Mouse (Mus musculus) limb, embryonic 12.5 days (tissue): ENCODE measurements around the gene Ace. TPM values are rescaled to one million over a fixed set of nuclear protein-coding genes. Genes with fewer than 3 reads are reported as not detected.

Experiments
- ATAC-seq: fragments of 200-750 bp; cut with Nextera tagmentation; 2 replicates; pipeline ENCODE4 v1.8.0; 2017; ENCODE audit warnings: low read depth, moderate TSS enrichment; ENCODE audit not compliant: insufficient number of reproducible peaks, insufficient read depth, low FRiP score, low TSS enrichment
- H3K27ac ChIP-seq: fragments of 300-500 bp; sonication (generic); 2 replicates; pipeline ENCODE4 v1.5.1; 2016; ENCODE audit warnings: mild to moderate bottlenecking, moderate library complexity
- H3K27me3 ChIP-seq: fragments of 300-500 bp; sonication (generic); 2 replicates; pipeline ENCODE4 v1.6.1; 2016; ENCODE audit warnings: mild to moderate bottlenecking, moderate library complexity
- H3K36me3 ChIP-seq: fragments of 300-500 bp; sonication (generic); 2 replicates; pipeline ENCODE4 v1.6.1; 2016; ENCODE audit warnings: mild to moderate bottlenecking, moderate library complexity
- H3K4me1 ChIP-seq: fragments of 300-500 bp; sonication (generic); replicated peaks from 2 replicates; pipeline ENCODE4 v1.6.1; 2016
- H3K4me2 ChIP-seq: fragments of 300-500 bp; sonication (generic); 2 replicates; pipeline ENCODE4 v1.6.1; 2016; ENCODE audit warnings: mild to moderate bottlenecking, moderate library complexity
- H3K4me3 ChIP-seq: fragments of 300-500 bp; sonication (generic); replicated peaks from 2 replicates; pipeline ENCODE4 v1.5.1; 2016; ENCODE audit warnings: mild to moderate bottlenecking
- H3K9ac ChIP-seq: fragments of 300-500 bp; sonication (generic); replicated peaks from 2 replicates; pipeline ENCODE4 v1.6.1; 2016; ENCODE audit warnings: mild to moderate bottlenecking, moderate library complexity
- H3K9me3 ChIP-seq: fragments of 300-500 bp; sonication (generic); 2 replicates; pipeline ENCODE4 v1.6.1; 2016; ENCODE audit warnings: mild to moderate bottlenecking, moderate library complexity
- WGBS: fragments of 180-500 bp; shearing (Covaris S2); methylation state at CpG from one replicate; pipeline ENCODE4 v1.1.7; 2016; 5-methylcytosine and 5-hydroxymethylcytosine counted together
- polyA plus RNA-seq: library from polyadenylated mRNA; unstranded; fragments of >200 nt; fragmentation: Nextera tagmentation; extraction: Ambion mirVana; gene quantifications from 2 replicates; pipeline ENCODE4 v1.2.1, GENCODE M21; 2016

The Ace gene
- polyA plus RNA-seq, 1 experiment from 2014 or later: 0.21 TPM

DNA sequence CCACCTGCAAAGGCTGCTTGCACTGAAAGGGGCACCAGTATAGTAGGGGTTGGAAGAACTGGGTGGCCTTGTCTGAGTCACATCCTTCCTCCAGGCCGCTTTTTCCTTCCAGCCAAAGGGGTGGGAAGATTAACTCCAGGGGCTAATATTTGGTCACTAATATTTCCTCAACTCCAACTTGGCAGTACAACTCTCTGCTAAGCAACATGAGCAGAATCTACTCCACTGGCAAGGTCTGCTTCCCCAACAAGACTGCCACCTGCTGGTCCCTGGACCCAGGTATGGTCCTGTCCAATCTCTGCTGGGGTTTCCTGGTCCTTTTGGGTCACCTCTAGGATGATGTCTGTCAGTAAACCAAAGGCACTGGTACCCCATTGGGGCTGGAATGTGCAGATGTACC, 1.8 kb downstream of the Ace start:
- 52% methylated on average over 1 of the region's 1 CpGs for WGBS
- no peak overlapping the region for H3K9ac ChIP-seq
- ATAC-seq: no peak
- no peak overlapping the region for H3K4me3 ChIP-seq
- no peaks in the 10 kb centered on the region for H3K9me3 ChIP-seq
- no peak overlapping the region for H3K4me2 ChIP-seq
- H3K36me3 ChIP-seq: no peaks in the 10 kb centered on the region
- H3K27ac ChIP-seq: no peak overlapping the region
- peaks cover 10% of the 10 kb centered on the region for H3K4me1 ChIP-seq
- H3K27me3 ChIP-seq: peaks cover 65% of the 10 kb centered on the region

DNA sequence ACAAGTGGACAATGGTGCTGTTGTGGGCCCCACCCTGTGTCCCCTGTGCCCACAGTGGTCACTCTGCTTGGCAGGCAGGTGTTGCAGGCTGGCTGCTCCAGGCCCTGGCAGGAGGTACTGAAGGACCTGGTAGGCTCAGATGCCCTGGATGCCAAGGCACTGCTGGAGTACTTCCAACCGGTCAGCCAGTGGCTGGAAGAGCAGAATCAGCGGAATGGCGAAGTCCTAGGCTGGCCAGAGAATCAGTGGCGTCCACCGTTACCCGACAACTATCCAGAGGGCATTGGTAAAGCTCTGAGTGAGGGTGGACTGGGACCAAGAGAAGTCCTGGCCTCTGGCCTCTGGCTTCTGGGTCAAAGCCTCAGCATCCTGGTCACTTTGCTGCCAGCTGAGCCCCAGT, 6.8 kb downstream of the Ace start:
- H3K9ac ChIP-seq: no peak overlapping the region
- no peak for ATAC-seq
- no peaks in the 10 kb centered on the region for H3K4me1 ChIP-seq
- 97% methylated on average over 6 of the region's 6 CpGs for WGBS
- no peak overlapping the region for H3K4me3 ChIP-seq
- no peak overlapping the region for H3K27ac ChIP-seq
- H3K9me3 ChIP-seq: no peaks in the 10 kb centered on the region
- H3K36me3 ChIP-seq: no peaks in the 10 kb centered on the region
- peaks cover 35% of the 10 kb centered on the region for H3K27me3 ChIP-seq
- no peak overlapping the region for H3K4me2 ChIP-seq

DNA sequence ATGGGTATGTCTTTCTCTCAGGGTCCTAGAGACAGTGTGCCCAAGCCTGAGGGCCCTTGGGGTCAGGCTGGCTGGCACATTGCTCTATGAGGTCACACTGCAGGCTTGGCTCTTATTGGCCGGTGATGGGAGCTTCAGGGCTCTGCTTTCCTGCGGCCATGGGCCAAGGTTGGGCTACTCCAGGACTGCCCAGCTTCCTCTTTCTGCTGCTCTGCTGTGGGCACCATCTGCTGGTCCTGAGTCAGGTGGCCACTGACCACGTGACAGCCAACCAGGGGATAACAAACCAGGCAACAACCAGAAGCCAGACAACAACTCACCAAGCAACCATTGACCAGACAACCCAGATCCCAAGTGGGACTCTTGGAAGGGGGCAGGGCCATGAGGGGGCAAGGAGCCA, 7.3 kb downstream of the Ace start:
- Histone ChIP-seq H3K27ac (no peak overlapping the region), H3K9me3 (no peaks in the 10 kb centered on the region), H3K9ac (no peak overlapping the region), H3K4me2 (no peak overlapping the region), H3K4me1 (no peaks in the 10 kb centered on the region), H3K36me3 (no peaks in the 10 kb centered on the region), H3K4me3 (no peak overlapping the region), H3K27me3 (peaks cover 31% of the 10 kb centered on the region)
- no peak for ATAC-seq
- WGBS: 63% methylated on average over 3 of the region's 3 CpGs

DNA sequence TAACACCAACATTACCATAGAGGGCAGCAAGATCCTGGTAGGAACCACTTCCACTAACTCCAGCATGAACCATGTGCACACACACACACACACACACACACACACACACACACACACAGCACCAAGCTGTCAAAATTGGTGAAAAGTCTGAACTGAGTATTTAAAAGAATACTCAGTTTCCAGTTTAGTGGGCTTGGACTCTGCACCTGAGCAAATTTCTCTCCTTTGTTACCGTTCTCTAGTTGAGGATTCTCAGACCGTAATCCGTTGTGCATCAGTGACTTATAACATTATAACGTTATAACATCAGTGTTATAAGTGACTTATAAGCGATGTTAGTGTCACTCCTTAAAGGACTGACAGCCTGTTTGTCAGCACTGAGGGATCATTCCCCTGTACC, 7.9 kb downstream of the Ace start:
- H3K4me2 ChIP-seq: no peak overlapping the region
- no peaks in the 10 kb centered on the region for H3K36me3 ChIP-seq
- no peak overlapping the region for H3K4me3 ChIP-seq
- H3K9me3 ChIP-seq: no peaks in the 10 kb centered on the region
- 86% methylated on average over 5 of the region's 5 CpGs for WGBS
- no peak for ATAC-seq
- peaks cover 25% of the 10 kb centered on the region for H3K27me3 ChIP-seq
- H3K4me1 ChIP-seq: no peaks in the 10 kb centered on the region
- no peak overlapping the region for H3K9ac ChIP-seq
- no peak overlapping the region for H3K27ac ChIP-seq

DNA sequence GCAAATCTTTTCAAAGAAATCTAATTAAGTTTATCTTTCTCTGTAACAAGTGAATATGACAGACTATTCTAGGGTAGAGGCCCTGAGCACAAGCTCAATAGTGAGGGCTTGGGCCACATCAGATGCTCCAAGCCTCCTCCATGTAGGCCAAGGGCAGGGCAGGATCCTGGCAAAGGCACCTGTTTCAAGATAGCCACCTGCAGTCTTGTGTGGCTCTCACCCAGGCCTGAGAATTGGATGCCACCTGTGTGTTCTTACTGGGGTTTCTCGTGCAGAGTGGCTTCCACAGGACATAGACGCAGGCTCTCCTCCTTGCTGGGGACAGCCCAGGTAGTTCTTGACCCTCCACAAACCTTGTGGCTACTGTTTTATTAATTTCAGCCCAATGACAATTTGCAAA, 10.5 kb downstream of the Ace start:
- H3K9me3 ChIP-seq: no peaks in the 10 kb centered on the region
- no peak overlapping the region for H3K4me2 ChIP-seq
- no peaks in the 10 kb centered on the region for H3K4me1 ChIP-seq
- H3K4me3 ChIP-seq: no peak overlapping the region
- no peak overlapping the region for H3K27ac ChIP-seq
- no peak overlapping the region for H3K9ac ChIP-seq
- no peaks in the 10 kb centered on the region for H3K36me3 ChIP-seq
- no peak for ATAC-seq
- H3K27me3 ChIP-seq: peaks cover 12% of the 10 kb centered on the region; the same call in 1 of the 2 replicates
- WGBS: 81% methylated on average over 2 of the region's 2 CpGs

DNA sequence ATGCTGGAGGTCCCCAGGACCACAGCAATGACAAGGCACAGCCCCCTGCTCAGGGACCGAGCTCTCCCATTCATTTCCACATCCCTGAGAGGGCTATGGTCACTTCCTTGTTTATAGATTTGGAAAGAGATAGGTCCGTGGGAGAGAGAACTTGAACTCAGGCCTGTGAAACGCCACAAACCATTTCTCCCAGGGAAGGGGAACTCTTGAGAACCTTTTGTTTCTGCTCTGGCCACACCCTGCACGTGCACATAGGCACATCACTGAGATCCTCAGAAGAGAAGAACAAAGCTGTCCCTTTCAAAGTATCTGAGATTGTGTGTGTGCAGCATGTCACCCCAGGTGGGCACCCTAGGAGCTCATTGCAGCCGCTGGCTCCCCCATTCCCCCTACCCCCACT, 10.9 kb downstream of the Ace start:
- Histone ChIP-seq H3K27me3 (peaks cover 12% of the 10 kb centered on the region; the same call in 1 of the 2 replicates), H3K9me3 (no peaks in the 10 kb centered on the region), H3K36me3 (no peaks in the 10 kb centered on the region), H3K4me2 (no peak overlapping the region), H3K4me1 (no peaks in the 10 kb centered on the region), H3K27ac (no peak overlapping the region), H3K4me3 (no peak overlapping the region), H3K9ac (no peak overlapping the region)
- 70% methylated on average over 5 of the region's 5 CpGs for WGBS
- ATAC-seq: no peak

DNA sequence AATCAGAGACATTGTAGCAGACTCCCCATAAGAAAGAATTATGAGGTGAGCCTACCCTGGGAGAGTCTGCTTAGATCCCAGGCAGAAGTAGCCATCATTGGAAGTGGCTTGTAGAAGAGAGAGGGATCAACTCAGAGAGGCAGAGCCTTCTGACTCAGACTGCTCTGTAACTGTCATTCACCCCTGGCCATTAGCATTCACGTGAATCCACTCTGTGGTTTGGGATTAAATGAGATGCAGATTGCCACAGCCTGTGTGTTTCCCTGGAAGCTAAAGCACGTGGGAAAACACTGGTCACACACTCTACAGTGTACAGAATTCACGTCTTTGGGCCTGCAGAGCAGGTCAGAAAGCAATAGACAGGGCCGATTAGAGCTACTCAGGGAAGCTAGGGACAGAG, 16.7 kb downstream of the Ace start:
- Histone ChIP-seq H3K9ac (no peak overlapping the region), H3K4me1 (no peaks in the 10 kb centered on the region), H3K4me2 (no peak overlapping the region), H3K4me3 (no peak overlapping the region), H3K36me3 (no peaks in the 10 kb centered on the region), H3K9me3 (no peaks in the 10 kb centered on the region), H3K27me3 (no peaks in the 10 kb centered on the region), H3K27ac (no peak overlapping the region)
- WGBS: 64% methylated on average over 4 of the region's 4 CpGs
- no peak for ATAC-seq

DNA sequence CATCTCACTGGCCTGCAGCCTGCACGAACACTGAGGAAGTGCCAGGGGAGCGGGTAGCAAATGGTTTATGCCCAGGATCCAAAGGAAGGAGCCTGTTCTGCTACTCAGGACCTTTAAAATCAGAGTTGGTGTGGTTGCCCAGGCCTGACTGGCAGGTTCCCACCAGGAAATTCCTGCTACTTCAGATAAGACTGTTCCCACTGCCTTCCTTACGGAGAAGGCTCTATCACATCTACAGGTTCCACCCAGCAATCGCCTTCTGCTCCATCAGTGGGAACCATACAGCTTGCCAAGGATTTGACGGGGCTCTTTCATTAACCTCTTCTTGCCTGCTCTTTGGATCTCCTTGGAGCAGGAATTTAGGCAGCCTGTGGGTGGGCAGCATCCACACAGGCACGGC, 19.7 kb downstream of the Ace start:
- ATAC-seq: no peak
- H3K4me2 ChIP-seq: no peak overlapping the region
- no peaks in the 10 kb centered on the region for H3K36me3 ChIP-seq
- H3K4me3 ChIP-seq: no peak overlapping the region
- no peak overlapping the region for H3K9ac ChIP-seq
- no peak overlapping the region for H3K27ac ChIP-seq
- H3K9me3 ChIP-seq: no peaks in the 10 kb centered on the region
- no peaks in the 10 kb centered on the region for H3K27me3 ChIP-seq
- no peaks in the 10 kb centered on the region for H3K4me1 ChIP-seq
- WGBS: 77% methylated on average over 6 of the region's 6 CpGs

DNA sequence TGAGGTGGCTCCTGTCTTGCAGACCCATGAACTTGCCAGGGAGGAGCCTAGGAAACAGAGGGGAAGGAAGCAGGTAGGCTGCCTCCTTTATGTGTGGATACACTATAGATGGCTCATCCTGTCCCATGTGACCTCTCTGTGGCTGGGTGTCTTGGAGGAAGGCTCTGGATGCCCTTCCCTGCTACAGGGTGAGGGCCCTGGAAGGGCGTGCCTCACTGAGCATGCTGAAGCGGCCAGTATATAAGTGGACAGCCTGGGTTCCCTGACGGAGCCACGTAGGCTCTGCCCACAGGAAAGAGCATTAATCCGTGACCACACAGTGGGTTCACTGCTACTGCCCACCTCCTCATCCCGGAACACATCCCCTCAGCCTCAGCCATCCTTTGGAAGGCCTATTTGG, 21.7 kb downstream of the Ace start:
- ATAC-seq: no peak
- Histone ChIP-seq H3K27me3 (no peaks in the 10 kb centered on the region), H3K27ac (no peak overlapping the region), H3K4me3 (no peak overlapping the region), H3K36me3 (no peaks in the 10 kb centered on the region), H3K4me2 (no peak overlapping the region), H3K9ac (no peak overlapping the region), H3K4me1 (no peaks in the 10 kb centered on the region), H3K9me3 (no peaks in the 10 kb centered on the region)
- WGBS: 80% methylated on average over 6 of the region's 6 CpGs

DNA sequence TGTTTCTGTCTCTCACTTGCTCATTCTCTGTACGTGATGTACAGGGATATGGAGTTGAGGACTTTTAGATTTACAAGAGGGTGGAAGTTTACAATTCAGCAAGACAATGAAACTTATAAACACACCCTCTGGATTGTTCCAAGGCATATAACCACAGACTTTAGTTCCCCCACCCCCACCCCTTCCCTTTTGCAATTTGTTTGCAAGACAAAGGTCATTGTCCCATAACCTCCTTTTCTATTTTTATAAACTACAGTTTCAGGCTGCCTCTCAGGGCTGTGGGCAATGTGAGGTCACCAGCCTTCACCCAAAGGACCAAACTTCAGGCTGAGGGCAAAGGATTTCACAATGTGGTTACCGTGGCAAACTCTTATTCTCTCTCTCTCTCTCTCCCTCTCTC, 22.5 kb downstream of the Ace start:
- Histone ChIP-seq H3K27me3 (no peaks in the 10 kb centered on the region), H3K4me3 (no peak overlapping the region), H3K27ac (no peak overlapping the region), H3K9ac (no peak overlapping the region), H3K4me2 (no peak overlapping the region), H3K4me1 (no peaks in the 10 kb centered on the region), H3K36me3 (no peaks in the 10 kb centered on the region), H3K9me3 (no peaks in the 10 kb centered on the region)
- 60% methylated on average over 2 of the region's 2 CpGs for WGBS
- no peak for ATAC-seq

DNA sequence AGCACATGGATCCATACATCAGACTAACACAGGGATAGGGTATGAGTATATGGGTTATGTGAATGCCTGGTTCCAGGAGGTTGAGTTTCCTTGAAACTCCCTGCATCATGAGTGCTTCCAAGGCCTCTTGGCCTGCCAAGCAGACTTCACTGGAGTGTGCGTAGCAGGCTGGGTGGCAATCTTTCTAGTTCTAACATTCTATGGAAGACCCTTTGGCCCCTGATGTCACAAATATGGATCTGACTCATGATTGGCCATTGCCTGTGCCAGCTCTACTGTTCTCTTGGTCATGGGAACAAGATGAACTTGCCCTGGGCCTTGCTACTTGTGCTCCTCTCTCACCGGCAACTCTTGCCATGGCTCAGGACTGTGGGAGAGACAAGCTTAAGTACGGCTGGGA, 26.6 kb downstream of the Ace start, which contains the start of gene Ace3:
Ace3 (plus strand) TSS at position 301 of the 400 bp plus-strand sequence.
- Histone ChIP-seq H3K27me3 (no peaks in the 10 kb centered on the region), H3K4me3 (no peak within 1 kb of the TSS), H3K27ac (no peak within 1 kb of the TSS), H3K36me3 (no peaks in the 10 kb centered on the region), H3K4me2 (no peak within 1 kb of the TSS), H3K9me3 (no peaks in the 10 kb centered on the region), H3K4me1 (no peaks in the 10 kb centered on the region), H3K9ac (no peak within 1 kb of the TSS)
- 99% methylated on average over 3 of the region's 3 CpGs for WGBS
- no peak for ATAC-seq

DNA sequence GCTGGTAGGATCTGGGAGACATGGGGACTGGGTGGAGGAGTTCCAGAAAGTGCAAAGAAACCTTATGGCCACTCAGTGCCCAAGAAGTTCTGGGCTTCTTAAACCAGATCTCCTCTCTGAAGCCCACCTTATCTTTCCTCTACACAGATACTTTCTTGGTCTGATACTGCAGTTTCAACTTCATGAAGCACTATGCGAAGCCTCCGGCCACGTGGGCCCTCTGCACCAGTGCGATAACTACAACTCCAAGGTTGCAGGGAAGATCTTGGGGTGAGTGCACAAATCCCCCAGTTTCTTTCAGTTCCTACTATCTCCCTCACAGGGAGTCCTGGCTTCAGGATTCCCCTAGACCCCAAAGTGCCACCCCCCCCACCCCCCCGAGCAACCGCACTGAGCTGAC, 32.3 kb downstream of the Ace start:
- WGBS: 92% methylated on average over 6 of the region's 6 CpGs

More for the DNA sequence above, 32.3 kb downstream of the Ace start:
- no peak overlapping the region for H3K4me2 ChIP-seq
- H3K4me3 ChIP-seq: no peak overlapping the region
- no peak overlapping the region for H3K27ac ChIP-seq
- H3K4me1 ChIP-seq: no peaks in the 10 kb centered on the region
- H3K9ac ChIP-seq: no peak overlapping the region
- no peaks in the 10 kb centered on the region for H3K9me3 ChIP-seq
- ATAC-seq: no peak
- H3K36me3 ChIP-seq: no peaks in the 10 kb centered on the region
- H3K27me3 ChIP-seq: no peaks in the 10 kb centered on the region
